Mouse (Mus musculus) megakaryocyte, embryonic 14.5 days (primary cell): ENCODE measurements around the gene Inpp5a.

Experiments used
- FLI1 ChIP-seq: IDR thresholded peaks from 2 replicates; pipeline ENCODE4 v1.6.1; 2012; ENCODE audit warnings: low read length, inconsistent platforms, mixed read lengths
- GATA1 ChIP-seq: IDR thresholded peaks from 3 replicates; pipeline ENCODE4 v1.6.1; 2012; ENCODE audit warnings: mixed read lengths, low read length, inconsistent platforms, borderline replicate concordance

DNA sequence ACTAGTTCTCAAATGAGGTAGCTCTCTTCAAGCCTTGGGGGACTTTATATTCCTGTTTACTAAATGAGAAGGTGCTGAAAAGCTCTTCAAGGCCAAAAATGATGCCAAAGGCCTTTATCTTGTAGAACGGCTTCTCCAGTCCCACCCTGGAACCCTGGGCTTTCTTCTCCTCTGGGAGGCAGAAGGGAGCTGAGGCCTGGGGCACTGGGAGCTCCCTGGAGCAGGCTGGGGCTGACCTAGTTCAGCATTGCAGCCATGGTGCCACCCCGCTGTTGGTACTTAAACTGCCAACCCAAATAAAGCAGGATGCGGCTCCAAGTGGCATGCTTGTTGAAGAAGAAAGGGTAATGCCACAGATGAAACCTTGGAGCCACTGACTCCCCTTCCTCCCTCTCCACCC lies 1.5 kb downstream of the Inpp5a start:
- TF ChIP-seq GATA1 (no peak), FLI1 (no peak)
